Mouse (Mus musculus) v-Abl transformed pro-B cells (cell line): Measurements from ENCODE around the gene Rpl6.

Experiments
- in situ Hi-C, 2 experiments: fragments of 400-800 bp; cut with MboI; formaldehyde crosslinking; loops; one replicate each; pipeline ENCODE4 v1.15.1; 2025; ENCODE audit not compliant: unreplicated experiment in 2 of 2

Rpl6 gene

GRCm38 (mm10) chr5:121249693-121250092, 45.4 kb downstream of the Rpl6 start:
- in situ Hi-C loops, result no loop called here

- in situ Hi-C loops, result no loop called here
Measured at GRCm38 (mm10) chr5:121251813-121252212, 47.5 kb downstream of the Rpl6 start.

- in situ Hi-C loops, result no loop called here
Measured at GRCm38 (mm10) chr5:121253816-121254497, 49.7 kb downstream of the Rpl6 start.

- in situ Hi-C loops, result no loop called here
Measured at GRCm38 (mm10) chr5:121254977-121255376, 50.7 kb downstream of the Rpl6 start.
